Mouse (Mus musculus) intestine, postnatal 0 days (tissue): Measurements from ENCODE around the gene Fam71a. TPM values are rescaled to one million over a fixed set of nuclear protein-coding genes. Genes with fewer than 3 reads are reported as not detected.

Experiments used
- ATAC-seq: fragments of 200-750 bp; cut with Nextera tagmentation; 2 replicates; pipeline ENCODE4 v1.8.0; 2017; ENCODE audit warnings: mild to moderate bottlenecking, moderate TSS enrichment, moderate library complexity
- H3K27ac ChIP-seq: fragments of 300-500 bp; sonication (generic); 2 replicates; pipeline ENCODE4 v1.5.1; 2014; ENCODE audit warnings: mild to moderate bottlenecking, low read depth, low read length, moderate library complexity
- H3K27me3 ChIP-seq: fragments of 300-500 bp; sonication (generic); replicated peaks from 2 replicates; pipeline ENCODE4 v1.6.1; 2014; ENCODE audit warnings: low read length, mixed read lengths; ENCODE audit not compliant: control insufficient read depth, insufficient read depth
- H3K36me3 ChIP-seq: fragments of 300-500 bp; sonication (generic); 2 replicates; pipeline ENCODE4 v1.6.1; 2014; ENCODE audit warnings: mild to moderate bottlenecking, moderate library complexity; ENCODE audit not compliant: control insufficient read depth, insufficient read depth
- H3K4me1 ChIP-seq: fragments of 300-500 bp; sonication (generic); replicated peaks from 2 replicates; pipeline ENCODE4 v1.6.1; 2014; ENCODE audit warnings: antibody characterized with exemption, low read length, mixed read lengths; ENCODE audit not compliant: control insufficient read depth, insufficient read depth
- H3K4me2 ChIP-seq: fragments of 300-500 bp; sonication (generic); replicated peaks from 2 replicates; pipeline ENCODE4 v1.6.1; 2014; ENCODE audit warnings: low read depth, mild to moderate bottlenecking, moderate library complexity
- H3K4me3 ChIP-seq: fragments of 300-500 bp; sonication (generic); 2 replicates; pipeline ENCODE4 v1.5.1; 2014; ENCODE audit warnings: low read depth, low read length
- H3K9ac ChIP-seq: fragments of 300-500 bp; sonication (generic); 2 replicates; pipeline ENCODE4 v1.6.1; 2014; ENCODE audit warnings: mild to moderate bottlenecking, low read depth, low read length
- H3K9me3 ChIP-seq: fragments of 300-500 bp; sonication (generic); 2 replicates; pipeline ENCODE4 v1.6.1; 2016; ENCODE audit warnings: mixed run types; ENCODE audit not compliant: control insufficient read depth
- CTCF ChIP-seq: sonication (generic); IDR thresholded peaks from 2 replicates; pipeline ENCODE4 v1.5.1; 2016; ENCODE audit warnings: low read depth, mild to moderate bottlenecking, control low read depth, antibody characterized with exemption, moderate library complexity
- WGBS: fragments of 180-500 bp; shearing (Covaris S2); extraction: QIAGEN DNeasy Blood & Tissue Kit; methylation state at CpG from one replicate; pipeline ENCODE4 v1.1.7; 2014; 5-methylcytosine and 5-hydroxymethylcytosine counted together
- polyA plus RNA-seq: library from polyadenylated mRNA; unstranded; fragments of >200 nt; fragmentation: Nextera tagmentation; extraction: Ambion mirVana; gene quantifications from 2 replicates; pipeline ENCODE4 v1.2.1, GENCODE M21; 2015

Fam71a gene
- polyA plus RNA-seq, 1 experiment from 2014 or later: not detected

DNA sequence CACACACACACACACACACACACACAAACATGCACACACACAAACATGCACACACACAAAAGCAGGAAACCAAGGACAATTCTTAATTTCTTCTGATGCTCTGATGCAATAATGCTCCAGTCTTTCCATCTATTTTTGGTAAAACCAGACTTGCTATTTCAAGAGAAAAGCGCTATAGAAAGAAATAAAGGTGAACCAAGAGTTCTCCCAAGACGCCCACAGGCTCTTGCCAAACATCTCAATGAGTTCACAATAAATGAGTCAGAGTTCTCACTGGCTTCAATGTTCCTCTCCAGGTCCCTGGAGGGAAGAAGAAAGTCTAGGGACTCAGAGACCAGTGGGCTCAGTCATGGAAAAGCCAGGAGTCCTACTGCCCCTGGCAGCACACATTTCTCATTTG lies 40.9 kb downstream of the Fam71a start:
- TF ChIP-seq CTCF: no peak
- ATAC-seq: no peak
- Histone ChIP-seq H3K4me1 (no peaks in the 10 kb centered on the region), H3K4me2 (no peak overlapping the region), H3K36me3 (no peaks in the 10 kb centered on the region), H3K9me3 (no peaks in the 10 kb centered on the region), H3K4me3 (no peak overlapping the region), H3K27ac (no peak overlapping the region), H3K27me3 (peaks cover 5% of the 10 kb centered on the region; the same call in 1 of the 2 replicates), H3K9ac (no peak overlapping the region)
- WGBS: 71% methylated on average over 2 of the region's 2 CpGs

DNA sequence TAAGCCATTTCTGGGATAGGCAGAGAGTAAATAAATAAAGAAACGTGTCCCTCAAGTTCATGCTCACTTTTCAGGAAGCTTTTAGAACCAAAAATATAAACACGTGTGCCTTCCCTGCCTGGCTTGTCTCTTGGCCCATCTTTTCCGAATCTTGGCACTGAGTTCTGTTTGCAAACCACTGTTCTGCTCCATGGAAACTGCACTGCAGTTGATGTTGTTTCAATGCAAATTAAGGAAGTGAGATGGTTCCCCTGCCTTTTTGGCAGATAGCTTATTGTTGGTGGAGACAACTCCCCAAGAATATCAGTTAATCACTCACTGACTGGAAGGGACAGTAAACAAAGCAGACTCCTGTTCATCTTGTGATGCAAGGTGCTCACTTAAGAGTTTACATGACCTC lies 41.9 kb downstream of the Fam71a start:
- Histone ChIP-seq H3K9ac (no peak overlapping the region), H3K27ac (no peak overlapping the region), H3K4me2 (no peak overlapping the region), H3K27me3 (peaks cover 5% of the 10 kb centered on the region; the same call in 1 of the 2 replicates), H3K4me3 (no peak overlapping the region), H3K36me3 (no peaks in the 10 kb centered on the region), H3K4me1 (no peaks in the 10 kb centered on the region), H3K9me3 (no peaks in the 10 kb centered on the region)
- ATAC-seq: no peak
- 48% methylated on average over 3 of the region's 3 CpGs for WGBS
- TF ChIP-seq CTCF: no peak

DNA sequence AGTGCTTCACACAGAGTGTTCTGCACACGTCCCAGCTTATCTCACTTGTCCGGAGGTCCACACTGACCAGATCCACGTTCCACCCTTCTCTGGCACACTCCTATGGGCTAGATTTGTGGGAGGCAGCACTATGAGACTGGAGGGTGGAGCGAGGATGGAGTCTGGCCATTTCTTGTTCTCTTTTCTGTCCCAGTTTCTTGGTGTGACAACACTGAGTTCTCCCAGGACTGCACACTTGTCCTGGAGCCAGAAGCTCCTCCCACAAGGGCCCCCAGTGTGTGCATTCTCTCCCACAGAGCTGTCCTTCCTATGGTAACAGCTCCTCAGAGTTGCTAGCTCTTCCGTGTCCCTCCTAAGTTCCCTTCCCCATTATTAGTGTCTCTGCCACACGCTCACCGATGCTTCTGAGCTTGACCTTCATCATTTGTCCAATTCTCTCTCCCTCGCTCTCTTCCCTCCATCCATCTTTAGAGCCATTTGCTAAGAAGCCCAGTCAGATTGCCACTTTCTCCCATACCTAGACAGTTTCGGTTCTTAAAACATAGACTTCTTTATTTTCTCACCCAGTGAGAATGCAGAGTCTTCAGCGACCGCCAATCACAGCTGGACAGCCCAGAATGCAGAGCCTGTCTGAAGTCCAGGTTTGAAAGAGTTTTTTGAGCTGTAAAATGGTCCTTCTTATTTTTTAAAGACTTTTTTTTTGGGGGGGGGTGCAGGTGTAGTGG lies 48.9 kb downstream of the Fam71a start:
- H3K9me3 ChIP-seq: no peaks in the 10 kb centered on the region
- H3K4me3 ChIP-seq: no peak overlapping the region
- H3K27ac ChIP-seq: no peak overlapping the region
- H3K4me2 ChIP-seq: no peak overlapping the region
- H3K36me3 ChIP-seq: no peaks in the 10 kb centered on the region
- no peak for TF ChIP-seq CTCF
- 78% methylated on average over 11 of the region's 11 CpGs for WGBS
- no peak for ATAC-seq
- H3K9ac ChIP-seq: no peak overlapping the region
- no peaks in the 10 kb centered on the region for H3K4me1 ChIP-seq
- H3K27me3 ChIP-seq: no peaks in the 10 kb centered on the region

DNA sequence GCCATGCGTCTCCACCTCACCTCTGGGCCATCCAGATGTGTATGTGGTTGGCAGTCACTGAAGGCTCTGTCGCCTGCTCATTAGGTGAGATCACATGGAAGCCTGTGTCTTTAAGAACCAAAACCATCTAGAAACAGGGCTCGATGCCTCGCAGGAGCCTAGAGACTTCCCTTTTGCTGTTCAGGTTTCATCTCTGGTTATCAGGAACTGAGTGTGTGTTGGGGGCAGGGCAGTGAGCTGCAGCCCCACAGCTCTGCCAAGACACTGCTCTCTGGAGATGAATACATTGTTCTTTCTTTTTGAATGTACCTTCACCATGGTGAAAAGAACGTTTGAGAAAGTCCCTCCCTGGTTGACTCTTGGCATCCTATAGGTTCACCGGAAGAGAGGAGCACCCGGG lies 49.7 kb downstream of the Fam71a start:
- Histone ChIP-seq H3K4me3 (no peak overlapping the region), H3K27me3 (no peaks in the 10 kb centered on the region), H3K9me3 (no peaks in the 10 kb centered on the region), H3K4me1 (no peaks in the 10 kb centered on the region), H3K36me3 (no peaks in the 10 kb centered on the region), H3K27ac (no peak overlapping the region), H3K4me2 (no peak overlapping the region), H3K9ac (no peak overlapping the region)
- 61% methylated on average over 7 of the region's 7 CpGs for WGBS
- TF ChIP-seq CTCF: no peak
- ATAC-seq: no peak

Other genes with a start within 250 kb of the Fam71a start
- 23.2 and 23.8 TPM in 2 replicates for gene Angel2, start 239.7 kb downstream of the Fam71a start, polyA plus RNA-seq
- gene Vash2, start 185.5 kb downstream of the Fam71a start, polyA plus RNA-seq: 3.5 and 3.9 TPM in 2 replicates
- gene Flvcr1, start 138.7 kb downstream of the Fam71a start, polyA plus RNA-seq: 57.4 and 65.5 TPM in 2 replicates
- gene Spata45, start 128.2 kb downstream of the Fam71a start, polyA plus RNA-seq: 1.1 TPM in 2 replicates
- 17.3 and 18.1 TPM in 2 replicates for gene Tatdn3, start 101.9 kb downstream of the Fam71a start, polyA plus RNA-seq
- gene Nsl1, start 101.8 kb downstream of the Fam71a start, polyA plus RNA-seq: 3.8 TPM in 2 replicates
- 6.9 and 7.3 TPM in 2 replicates for gene Batf3, start 67.0 kb downstream of the Fam71a start, polyA plus RNA-seq
- 5.0 and 6.7 TPM in 2 replicates for gene Atf3, start 53.2 kb upstream of the Fam71a start, polyA plus RNA-seq
- gene Nenf, start 153.4 kb upstream of the Fam71a start, polyA plus RNA-seq: 171 and 174 TPM in 2 replicates
- gene Tmem206, start 161.1 kb upstream of the Fam71a start, polyA plus RNA-seq: 14.6 and 15.4 TPM in 2 replicates
- gene Ppp2r5a, start 238.5 kb upstream of the Fam71a start, polyA plus RNA-seq: 28.7 and 31.7 TPM in 2 replicates